Mouse (Mus musculus): ENCODE data around the gene Lhx3. TPM values are rescaled to one million over a fixed set of nuclear protein-coding genes. Genes with fewer than 3 reads are reported as not detected.
A peak's percentile ranks its signal among the peaks of the same experiment; 100 is the strongest.

Lhx3 gene
- polyA plus RNA-seq, 2 experiments: not detected

- 55% methylated on average over 3 of the region's 3 CpGs for WGBS (ENCODE audit: insufficient replicate concordance)
- Histone ChIP-seq H3K36me3 (replicated peaks; ENCODE audit: control insufficient read depth, insufficient read depth, low read depth) (no peaks in the 10 kb centered on the region), H3K27ac (no peak overlapping the region), H3K9ac (replicated peaks) (no peak overlapping the region), H3K27me3 (ENCODE audit: control insufficient read depth, insufficient read depth, low read length) (no peaks in the 10 kb centered on the region), H3K4me2 (ENCODE audit: low read depth) (no peak overlapping the region), H3K4me1 (replicated peaks; ENCODE audit: control insufficient read depth in 2 of 2, insufficient read depth in 2 of 2, low read length in 1 of 2) (peaks cover 7 to 9% of the 10 kb centered on the region in 2 experiments), H3K4me3 (ENCODE audit: insufficient read depth in 1 of 2, low read depth in 2 of 2, low read length in 2 of 2) (no peak overlapping the region), H3K9me3 (ENCODE audit: control insufficient read depth, low read length) (no peaks in the 10 kb centered on the region)
- DNase-seq (ENCODE audit: low read depth in 3 of 3, low spot score in 3 of 3) (no peak), ATAC-seq (ENCODE audit: insufficient read depth) (no peak)
- TF ChIP-seq CTCF (IDR thresholded peaks at IDR 0.05; ENCODE audit: low read depth) (no peak), EP300 (IDR thresholded peaks at IDR 0.05; ENCODE audit: low read depth) (no peak)
These were observed 32.8 kb upstream of the Lhx3 start for GRCm38 (mm10) chr2:26240841-26241240.

GRCm38 (mm10) chr2:26240330-26240729 is 32.2 kb upstream of the Lhx3 start:
- H3K9ac ChIP-seq (replicated peaks): no peak overlapping the region
- H3K27me3 ChIP-seq (ENCODE audit: control insufficient read depth, insufficient read depth, low read length): no peaks in the 10 kb centered on the region
- WGBS (ENCODE audit: insufficient replicate concordance): 49% methylated on average over 9 of the region's 9 CpGs
- no peak for DNase-seq (ENCODE audit: low read depth in 3 of 3, low spot score in 3 of 3)
- H3K9me3 ChIP-seq (ENCODE audit: control insufficient read depth, low read length): no peaks in the 10 kb centered on the region
- no peak overlapping the region for H3K4me3 ChIP-seq (ENCODE audit: insufficient read depth in 1 of 2, low read depth in 2 of 2, low read length in 2 of 2)
- peaks cover 8 to 11% of the 10 kb centered on the region in 2 experiments for H3K4me1 ChIP-seq (replicated peaks; ENCODE audit: control insufficient read depth in 2 of 2, insufficient read depth in 2 of 2, low read length in 1 of 2)
- no peaks in the 10 kb centered on the region for H3K36me3 ChIP-seq (replicated peaks; ENCODE audit: control insufficient read depth, insufficient read depth, low read depth)
- no peak overlapping the region for H3K4me2 ChIP-seq (ENCODE audit: low read depth)
- ATAC-seq (ENCODE audit: insufficient read depth): no peak
- TF ChIP-seq EP300 (IDR thresholded peaks at IDR 0.05; ENCODE audit: low read depth) (no peak), CTCF (IDR thresholded peaks at IDR 0.05; ENCODE audit: low read depth) (no peak)
- H3K27ac ChIP-seq: no peak overlapping the region

- no peaks in the 10 kb centered on the region for H3K9me3 ChIP-seq (ENCODE audit: control insufficient read depth, low read length)
- peak; percentile 89 for ATAC-seq (ENCODE audit: insufficient read depth)
- peak within 1 kb of the TSS; percentile 88 to 93 for H3K4me3 ChIP-seq (ENCODE audit: insufficient read depth in 1 of 2, low read depth in 2 of 2, low read length in 2 of 2)
- peaks cover 13 to 24% of the 10 kb centered on the region in 2 experiments for H3K4me1 ChIP-seq (replicated peaks; ENCODE audit: control insufficient read depth in 2 of 2, insufficient read depth in 2 of 2, low read length in 1 of 2)
- H3K4me2 ChIP-seq (ENCODE audit: low read depth): peak within 1 kb of the TSS; percentile 78
- H3K27ac ChIP-seq: peak within 1 kb of the TSS; percentile 58
- 1% methylated on average over 36 of the region's 36 CpGs for WGBS (ENCODE audit: insufficient replicate concordance)
- DNase-seq (ENCODE audit: low read depth in 3 of 3, low spot score in 3 of 3): peak; percentile 76 to 82 (median 79)
- H3K9ac ChIP-seq (replicated peaks): peak within 1 kb of the TSS; percentile 90
- TF ChIP-seq CTCF (IDR thresholded peaks at IDR 0.05; ENCODE audit: low read depth) (no peak), EP300 (IDR thresholded peaks at IDR 0.05; ENCODE audit: low read depth) (no peak)
- no peaks in the 10 kb centered on the region for H3K36me3 ChIP-seq (replicated peaks; ENCODE audit: control insufficient read depth, insufficient read depth, low read depth)
- H3K27me3 ChIP-seq (ENCODE audit: control insufficient read depth, insufficient read depth, low read length): no peaks in the 10 kb centered on the region
These were observed 29.2 kb upstream of the Lhx3 start, which contains the start of gene Qsox2 for GRCm38 (mm10) chr2:26237290-26237782. TSS of gene Qsox2 (minus strand) at chr2:26237525.

- H3K27ac ChIP-seq: peak overlapping the region; percentile 58
- no peaks in the 10 kb centered on the region for H3K9me3 ChIP-seq (ENCODE audit: control insufficient read depth, low read length)
- H3K4me2 ChIP-seq (ENCODE audit: low read depth): peak overlapping the region; percentile 78
- H3K36me3 ChIP-seq (replicated peaks; ENCODE audit: control insufficient read depth, insufficient read depth, low read depth): no peaks in the 10 kb centered on the region
- H3K4me1 ChIP-seq (replicated peaks; ENCODE audit: control insufficient read depth in 2 of 2, insufficient read depth in 2 of 2, low read length in 1 of 2): peaks cover 13 to 24% of the 10 kb centered on the region in 2 experiments
- DNase-seq (ENCODE audit: low read depth in 3 of 3, low spot score in 3 of 3) (peak in 1 of 3 experiments; percentile 16), ATAC-seq (ENCODE audit: insufficient read depth) (peak; percentile 60; the same call in 1 of the 2 replicates)
- H3K4me3 ChIP-seq (ENCODE audit: insufficient read depth in 1 of 2, low read depth in 2 of 2, low read length in 2 of 2): peak overlapping the region; percentile 88 to 93
- H3K27me3 ChIP-seq (ENCODE audit: control insufficient read depth, insufficient read depth, low read length): no peaks in the 10 kb centered on the region
- H3K9ac ChIP-seq (replicated peaks): peak overlapping the region; percentile 90
- TF ChIP-seq CTCF (IDR thresholded peaks at IDR 0.05; ENCODE audit: low read depth): no peak
- no peak for TF ChIP-seq EP300 (IDR thresholded peaks at IDR 0.05; ENCODE audit: low read depth)
- WGBS (ENCODE audit: insufficient replicate concordance): under 1% methylated on average over 47 of the region's 51 CpGs
These were observed 28.7 kb upstream of the Lhx3 start for GRCm38 (mm10) chr2:26236681-26237289.

GRCm38 (mm10) chr2:26234771-26235170 is 26.7 kb upstream of the Lhx3 start:
- Histone ChIP-seq H3K4me2 (ENCODE audit: low read depth) (no peak overlapping the region), H3K9ac (replicated peaks) (no peak overlapping the region), H3K4me1 (replicated peaks; ENCODE audit: control insufficient read depth in 2 of 2, insufficient read depth in 2 of 2, low read length in 1 of 2) (peaks cover 13 to 24% of the 10 kb centered on the region in 2 experiments), H3K9me3 (ENCODE audit: control insufficient read depth, low read length) (no peaks in the 10 kb centered on the region), H3K36me3 (replicated peaks; ENCODE audit: control insufficient read depth, insufficient read depth, low read depth) (no peaks in the 10 kb centered on the region), H3K27ac (no peak overlapping the region), H3K27me3 (ENCODE audit: control insufficient read depth, insufficient read depth, low read length) (no peaks in the 10 kb centered on the region), H3K4me3 (ENCODE audit: insufficient read depth in 1 of 2, low read depth in 2 of 2, low read length in 2 of 2) (no peak overlapping the region)
- DNase-seq (ENCODE audit: low read depth in 3 of 3, low spot score in 3 of 3) (no peak), ATAC-seq (ENCODE audit: insufficient read depth) (no peak)
- WGBS (ENCODE audit: insufficient replicate concordance): 60% methylated on average over 2 of the region's 2 CpGs
- TF ChIP-seq CTCF (IDR thresholded peaks at IDR 0.05; ENCODE audit: low read depth): no peak
- no peak for TF ChIP-seq EP300 (IDR thresholded peaks at IDR 0.05; ENCODE audit: low read depth)
